Mouse (Mus musculus) frontal cortex, postnatal 36 days (tissue): ENCODE data around the gene Snrpa1.
"Not testable (repeated sequence)": the region's sequence is repeated elsewhere in the genome, so short reads cannot be mapped to it uniquely, and the experiment has no call there.

Experiments
- DNase-seq, 2 experiments: peaks; one replicate each; pipeline ENCODE4 v3.0.0; 2022; ENCODE audit warnings: low spot score in 2 of 2

The Snrpa1 gene

DNA sequence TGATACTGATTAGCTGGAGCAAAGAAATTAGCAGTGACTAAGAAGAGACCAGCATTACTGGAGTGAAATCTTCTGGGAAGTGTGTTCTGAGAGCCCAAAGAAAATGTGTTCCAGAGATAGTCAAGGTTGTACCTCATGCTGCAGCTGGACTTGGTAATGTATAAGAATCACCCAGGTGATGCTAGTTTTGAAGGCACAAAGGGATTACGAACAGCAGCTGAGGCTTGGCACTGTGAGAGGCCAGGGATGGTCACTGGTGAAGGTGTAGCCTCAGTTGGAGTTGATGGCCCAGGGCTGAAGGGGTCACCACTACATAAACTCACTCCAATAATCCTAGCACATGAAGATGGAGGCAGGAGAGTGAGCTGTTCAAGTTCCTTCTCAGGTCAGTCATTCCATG lies at the start of gene Snrpa1:
Gene Snrpa1 (plus strand): TSS at position 301 of the 400 bp plus-strand sequence.
- DNase-seq: no peak

DNA sequence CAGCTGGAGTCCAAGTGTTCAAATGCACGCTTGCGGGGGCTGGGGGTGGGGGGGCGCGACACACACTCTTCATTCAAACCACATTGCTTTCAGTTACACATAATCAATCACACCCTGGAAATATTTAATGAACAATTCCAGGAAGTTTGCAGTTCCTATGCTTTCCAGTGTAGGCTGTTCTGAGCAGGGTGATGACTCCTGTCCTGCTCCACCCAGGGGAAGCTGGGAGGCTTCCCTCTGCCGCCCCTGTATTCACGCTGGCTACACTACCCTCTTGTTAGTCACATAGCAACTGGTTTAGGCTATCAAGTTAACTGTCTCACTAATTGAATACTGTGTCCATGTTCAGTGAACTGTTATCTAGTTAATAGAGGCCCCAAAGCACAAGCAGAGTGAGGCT lies 48.3 kb upstream of the Snrpa1 start:
- DNase-seq: no peak

DNA sequence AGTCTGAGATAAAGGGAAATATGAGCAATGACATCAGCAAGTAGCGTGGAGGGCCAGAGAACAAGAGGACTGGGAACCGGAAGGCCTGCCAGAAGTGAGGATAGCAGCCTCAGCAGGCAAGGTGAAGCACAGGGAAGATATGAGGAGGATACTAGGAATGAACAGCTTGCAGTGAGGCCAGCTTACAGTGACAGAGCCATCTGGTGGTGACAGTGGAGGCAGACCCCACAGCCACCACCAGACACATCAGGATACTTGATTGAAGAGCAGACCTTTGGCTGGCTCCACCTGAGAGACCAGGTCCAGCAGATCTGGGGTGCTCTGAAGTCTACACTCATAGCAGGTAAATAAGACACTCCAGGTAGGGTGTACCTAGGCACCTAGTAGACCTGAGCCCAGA lies 31.1 kb upstream of the Snrpa1 start:
- peak; percentile 26 to 30 for DNase-seq

DNA sequence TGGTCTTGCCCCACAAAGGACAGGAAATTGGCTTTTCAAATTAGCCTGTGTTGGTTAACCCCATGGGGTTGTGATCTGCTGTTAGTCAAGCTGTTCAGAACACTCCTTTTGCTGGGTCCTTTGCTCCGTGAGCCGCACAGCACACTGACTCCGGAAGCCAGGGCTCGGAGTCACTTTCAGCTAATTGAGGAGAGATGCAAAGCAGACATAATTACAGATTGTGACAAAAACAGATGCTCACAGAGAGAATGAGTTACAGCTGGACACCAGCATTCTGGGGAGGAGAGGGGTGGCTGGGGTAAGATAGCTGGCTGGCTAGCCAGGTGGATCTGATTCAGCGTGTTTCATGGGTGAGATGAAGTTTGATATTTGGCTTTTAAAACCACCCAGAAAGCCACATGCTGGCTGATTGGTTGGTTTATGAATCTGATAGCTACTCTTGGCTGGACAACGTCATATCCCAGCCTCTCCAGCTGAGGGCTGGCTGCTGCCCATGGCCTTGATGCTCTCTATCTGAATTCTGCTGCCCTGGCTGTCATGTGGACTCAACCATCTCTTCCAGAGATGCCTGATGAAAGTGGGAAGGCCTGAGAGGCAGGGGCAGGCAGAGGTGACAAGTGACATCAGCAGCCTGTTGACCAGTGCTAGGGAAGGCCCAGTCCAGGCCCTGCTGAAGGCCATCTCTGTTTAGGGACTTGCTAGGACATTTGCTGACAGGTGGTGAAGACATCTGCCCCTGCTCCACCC lies 29.9 kb upstream of the Snrpa1 start:
- DNase-seq: no peak

DNA sequence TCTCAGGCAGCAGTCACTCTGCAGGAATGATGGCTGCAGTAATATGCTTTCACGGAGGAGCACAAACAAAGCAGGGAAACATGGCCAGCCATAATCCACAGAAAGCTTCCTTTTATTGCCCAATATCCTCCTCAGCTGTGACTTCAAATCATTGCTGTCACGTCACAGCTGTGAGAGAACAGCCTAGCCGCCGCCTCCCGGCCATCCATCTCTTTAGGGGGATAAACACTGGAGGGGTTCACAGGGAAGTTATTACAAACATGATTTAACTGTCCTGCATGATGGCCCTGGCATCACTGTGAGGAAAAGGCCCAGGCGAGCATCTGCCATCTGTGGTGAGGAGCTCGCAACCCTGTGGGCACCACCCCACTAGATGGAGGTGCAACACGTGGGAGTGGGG lies 22.0 kb upstream of the Snrpa1 start:
- DNase-seq: no peak

DNA sequence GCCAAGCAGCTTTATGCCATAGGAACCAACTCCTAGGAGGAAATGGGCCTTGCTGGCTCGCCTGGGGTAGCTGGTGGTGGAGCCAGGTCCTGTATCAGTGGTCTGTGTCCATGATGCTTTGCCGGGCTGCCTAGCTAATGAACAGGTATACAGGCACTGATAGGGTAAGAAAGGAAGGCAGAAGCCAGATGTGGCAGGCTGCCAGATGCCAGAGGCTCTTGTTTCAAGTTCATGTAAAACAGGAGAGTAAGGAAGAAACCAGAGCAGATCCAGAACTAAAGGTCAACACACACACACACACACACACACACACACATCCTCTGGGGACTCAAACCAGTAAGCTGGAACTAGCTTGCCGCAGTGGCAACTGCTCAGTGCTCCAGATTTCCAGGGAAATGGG lies 20.5 kb upstream of the Snrpa1 start:
- DNase-seq: no peak

DNA sequence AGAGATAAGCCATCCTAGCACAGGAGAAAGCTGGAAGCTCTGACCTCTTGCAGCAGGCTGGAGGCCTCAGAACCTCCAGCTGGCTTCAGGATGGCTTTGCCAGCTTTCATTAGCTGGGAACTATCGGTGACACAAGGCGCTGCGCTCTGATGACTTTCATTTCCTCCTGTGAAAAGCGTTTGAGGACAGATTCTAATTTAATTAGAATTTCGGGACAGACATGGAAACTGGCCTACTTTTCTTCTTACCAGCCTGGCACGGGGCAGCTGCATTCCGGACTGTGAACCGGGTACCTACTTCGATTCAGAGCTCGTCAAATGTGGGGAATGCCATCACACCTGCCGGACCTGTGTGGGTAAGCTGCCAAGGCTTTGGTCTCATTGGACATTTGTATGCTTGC lies 20.1 kb upstream of the Snrpa1 start:
- DNase-seq: no peak

DNA sequence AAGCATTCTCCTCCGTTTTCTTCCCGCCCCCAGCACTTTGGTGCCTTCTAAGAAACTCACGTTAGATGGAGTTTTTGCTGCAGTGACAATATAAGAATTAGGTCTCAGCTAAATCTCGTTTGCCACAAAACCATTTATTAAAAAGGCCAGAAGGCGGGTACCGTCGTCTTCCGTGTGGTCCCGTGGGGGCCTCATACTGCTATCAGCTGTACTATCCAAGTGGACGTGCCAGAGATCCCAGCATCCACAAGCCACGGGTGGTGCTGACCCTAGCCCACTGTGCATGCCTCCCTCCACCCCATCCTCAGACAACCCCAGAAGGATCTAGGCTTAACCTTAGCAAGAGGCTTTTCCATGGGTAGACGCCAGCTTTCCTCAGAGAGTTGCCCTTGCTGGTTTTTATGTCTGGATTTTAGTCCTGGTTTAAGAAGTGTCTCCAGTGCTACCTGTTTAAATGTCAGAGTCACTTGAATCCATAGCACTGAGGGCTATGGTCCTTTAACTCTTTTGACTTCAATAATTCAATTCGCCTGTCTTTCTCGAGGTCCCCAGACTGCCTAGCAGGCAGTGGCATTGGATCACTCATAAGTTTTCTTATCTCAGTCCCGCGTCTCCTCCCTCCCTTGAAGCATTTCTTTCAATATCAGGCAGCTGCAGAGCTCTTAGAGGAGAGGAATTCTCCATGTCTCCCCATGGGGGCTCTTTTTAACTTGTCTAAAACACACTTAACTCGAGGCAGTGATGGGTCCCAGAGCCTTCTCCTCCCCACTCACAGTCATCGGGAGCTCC lies 18.6 kb upstream of the Snrpa1 start:
- DNase-seq: no peak

DNA sequence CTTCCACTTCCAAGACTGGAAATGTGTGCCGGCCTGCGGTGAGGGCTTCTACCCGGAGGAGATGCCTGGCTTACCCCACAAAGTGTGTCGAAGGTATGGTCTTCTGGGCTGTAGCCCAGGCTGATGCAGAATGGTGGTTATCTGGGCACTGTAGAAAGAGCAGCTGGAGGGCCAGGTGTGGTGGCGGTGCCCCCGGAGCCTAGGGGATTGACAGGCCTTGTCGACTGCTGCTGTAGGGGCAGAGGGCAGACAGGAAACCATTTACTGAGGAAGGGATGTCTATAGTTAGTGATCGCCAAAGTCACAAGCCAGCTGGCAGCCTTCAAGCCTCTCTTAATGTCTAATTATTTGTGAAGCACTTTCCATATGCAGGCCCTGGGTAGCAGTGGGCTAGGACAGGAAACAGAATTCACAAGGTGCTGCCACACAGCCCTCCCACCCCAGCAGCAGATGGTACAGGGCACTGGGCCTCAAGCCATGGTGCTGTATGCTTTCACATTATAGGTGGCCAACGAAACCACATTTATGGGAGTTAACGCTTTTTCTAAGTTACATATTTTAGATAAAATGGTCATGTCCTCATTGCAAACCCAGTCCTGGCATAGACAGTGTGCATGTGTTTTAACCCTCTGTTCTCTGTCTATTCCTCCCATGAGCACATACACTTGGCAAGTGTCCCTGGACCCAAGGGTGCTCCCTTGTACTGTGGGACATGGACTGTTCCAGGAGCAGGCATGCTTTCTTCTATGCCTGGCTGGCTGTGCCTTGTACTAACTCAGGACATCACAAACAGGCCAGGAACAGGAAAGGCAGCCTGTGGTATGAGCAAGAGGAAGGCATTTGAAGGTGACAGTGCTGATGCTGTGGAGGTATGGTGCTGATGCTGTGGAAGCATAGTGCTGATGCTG lies 15.0 kb upstream of the Snrpa1 start, which contains the start of gene Gm45213:
Gene Gm45213 (plus strand): TSS at position 51 of the 908 bp plus-strand sequence.
- DNase-seq: no peak

DNA sequence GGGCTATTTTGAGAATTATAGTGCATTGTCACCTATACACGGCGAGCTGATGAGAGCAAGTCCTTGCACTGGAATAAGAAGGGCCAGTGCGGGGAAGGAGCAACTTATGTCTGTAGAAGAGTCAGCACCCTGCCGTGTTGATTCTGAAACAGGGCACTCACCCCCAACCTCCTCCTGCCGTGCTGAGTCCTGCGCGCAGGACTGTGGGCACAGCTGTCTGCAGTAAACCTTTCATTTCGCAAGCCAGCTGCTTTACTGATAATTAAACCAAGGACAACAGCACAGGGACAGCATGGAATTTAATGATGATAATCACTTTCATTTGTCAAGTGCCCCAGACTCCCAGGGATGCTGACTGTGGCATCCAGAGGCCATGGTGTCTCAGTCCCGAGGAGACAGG lies 14.2 kb upstream of the Snrpa1 start:
- DNase-seq: no peak

DNA sequence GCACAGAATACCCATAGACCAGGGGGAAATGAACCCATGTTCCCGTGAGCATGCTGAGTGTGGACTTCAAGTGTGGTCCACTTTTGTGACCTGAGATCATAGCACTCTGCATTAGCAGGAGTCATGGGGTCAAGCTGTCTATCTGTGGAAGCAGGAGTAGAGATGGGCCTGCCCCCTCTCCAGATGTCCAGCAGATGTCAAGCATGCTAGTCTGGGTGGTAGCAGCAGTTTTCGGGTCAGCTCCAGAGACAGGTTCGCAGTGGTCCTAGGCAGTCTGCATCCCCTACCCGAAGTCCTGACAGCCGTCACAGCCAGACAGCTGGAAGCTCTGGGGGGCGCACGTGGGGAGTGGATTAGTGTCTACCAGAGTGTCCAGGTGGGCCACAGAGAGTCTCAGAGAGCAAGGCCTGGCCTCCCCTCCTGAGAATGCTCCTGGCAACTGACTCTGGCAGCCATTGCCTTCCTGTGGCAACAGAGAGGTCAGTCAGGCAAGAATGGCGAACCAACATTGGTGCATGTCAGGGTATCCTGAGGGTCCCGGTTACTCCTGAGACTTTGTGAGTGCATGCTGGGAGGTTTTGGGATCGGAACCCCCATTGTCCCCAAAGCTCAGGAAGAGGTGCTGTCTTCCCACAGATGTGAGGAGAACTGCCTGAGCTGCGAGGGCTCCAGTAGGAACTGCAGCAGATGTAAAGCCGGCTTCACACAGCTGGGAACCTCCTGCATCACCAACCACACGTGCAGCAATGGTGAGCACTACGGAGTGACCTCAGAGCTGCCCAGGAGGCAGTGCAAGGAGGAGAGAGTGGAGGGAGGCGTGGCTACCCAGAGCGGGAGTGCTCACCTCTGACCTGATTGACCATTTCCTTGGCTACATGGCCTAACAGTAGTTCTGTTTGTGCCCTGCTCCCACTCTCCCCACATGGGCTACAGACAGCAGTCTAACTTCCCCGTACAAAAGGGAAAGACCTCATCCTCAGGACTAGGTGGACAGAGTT lies 11.6 kb upstream of the Snrpa1 start:
- no peak for DNase-seq

DNA sequence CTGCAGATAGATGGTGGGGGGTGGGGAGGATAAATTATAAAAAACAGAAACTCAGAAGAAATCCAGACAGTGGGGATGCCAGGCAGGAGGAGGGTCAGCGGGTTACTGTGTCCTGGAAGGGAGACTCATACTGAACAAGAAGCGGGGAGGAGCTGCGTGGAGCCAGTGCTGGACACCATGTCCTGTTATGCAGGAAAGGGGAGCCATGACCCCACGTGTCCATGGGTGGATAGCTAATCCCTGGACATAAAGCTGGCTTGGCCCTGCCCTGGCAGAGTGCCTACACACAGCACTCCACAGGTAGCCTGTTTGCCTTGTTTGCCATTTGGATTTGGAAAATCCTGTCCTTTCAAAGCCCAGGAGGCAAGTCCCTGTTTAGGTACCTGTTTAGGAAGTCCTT lies 10.8 kb upstream of the Snrpa1 start:
- DNase-seq: no peak

DNA sequence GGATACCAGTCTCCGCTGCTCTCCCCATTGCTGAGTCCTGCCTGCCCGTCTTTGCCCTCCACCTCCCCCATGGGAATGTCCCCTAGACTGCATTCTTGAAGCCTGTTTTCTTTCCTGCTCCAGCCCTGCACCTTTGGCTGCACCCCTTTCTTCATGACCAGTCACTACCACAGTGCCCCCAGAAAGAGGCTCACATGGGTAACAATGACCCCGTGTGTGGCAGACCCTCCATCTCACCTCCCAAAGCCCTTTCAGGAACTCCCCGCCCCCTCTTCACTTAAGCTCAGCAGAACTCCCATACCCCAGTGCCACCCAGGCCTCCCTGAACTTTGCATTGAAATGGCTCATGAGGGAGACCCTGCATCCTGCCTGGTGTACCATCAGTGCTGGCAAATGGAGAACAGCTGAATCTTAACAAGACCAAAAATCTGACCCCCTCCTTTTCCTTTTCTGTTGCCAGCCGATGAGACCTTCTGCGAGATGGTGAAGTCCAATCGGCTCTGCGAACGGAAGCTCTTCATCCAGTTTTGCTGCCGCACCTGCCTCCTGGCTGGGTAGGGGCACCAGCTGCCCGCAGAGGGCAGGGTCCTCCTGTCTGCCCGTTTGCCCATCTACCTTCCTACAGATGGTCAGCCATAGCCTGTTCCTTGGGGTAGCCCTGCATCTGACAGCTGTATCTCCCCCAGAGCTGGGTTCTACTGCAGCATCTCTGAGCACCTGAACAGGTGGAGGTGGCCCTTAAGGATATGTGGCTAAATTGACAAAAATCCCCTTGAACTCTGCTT lies 10.2 kb upstream of the Snrpa1 start:
- DNase-seq: no peak

DNA sequence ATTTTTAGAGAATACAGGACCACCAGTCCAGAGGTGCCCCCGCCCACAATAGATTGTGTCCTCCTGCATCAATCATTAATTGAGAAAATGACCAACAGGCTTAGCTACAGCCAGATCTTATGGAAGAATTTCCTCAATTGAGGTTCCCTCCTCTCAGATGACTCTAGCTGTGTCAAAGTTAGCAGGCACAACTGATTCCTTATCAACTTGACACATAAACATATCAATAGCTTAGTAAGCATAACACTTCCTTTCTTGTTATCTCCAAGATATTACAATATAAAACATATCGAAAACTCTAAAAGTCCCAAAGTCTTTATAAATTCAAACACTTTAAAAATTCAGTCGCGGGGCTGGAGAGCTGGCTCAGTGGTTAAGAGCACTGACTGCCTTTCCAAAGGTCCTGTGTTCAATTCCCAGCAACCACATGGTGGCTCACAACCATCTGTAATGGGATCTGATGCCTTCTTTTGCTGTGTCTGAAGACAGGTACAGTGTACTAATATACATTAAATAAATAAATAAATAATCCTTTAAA lies 4.8 kb upstream of the Snrpa1 start:
- no peak for DNase-seq

DNA sequence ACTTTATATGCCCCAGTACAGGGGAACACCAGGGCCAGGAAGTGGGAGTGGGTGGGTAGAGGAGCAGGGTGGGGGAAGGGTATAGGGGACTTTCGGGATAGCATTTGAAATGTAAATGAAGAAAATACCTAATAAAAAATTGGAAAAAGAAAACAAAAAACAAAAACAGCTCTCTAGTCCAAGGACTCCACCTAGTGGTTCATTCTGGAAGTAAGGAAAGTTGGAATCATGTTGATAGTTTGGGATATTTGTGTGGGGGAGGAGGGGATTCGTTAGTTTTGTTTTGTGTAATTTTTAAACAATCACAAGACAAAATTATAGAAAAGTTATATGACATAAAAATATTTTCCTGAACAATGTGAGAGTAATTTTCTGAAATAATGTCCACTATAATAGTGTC lies 3.4 kb upstream of the Snrpa1 start:
- DNase-seq: not testable (repeated sequence)

DNA sequence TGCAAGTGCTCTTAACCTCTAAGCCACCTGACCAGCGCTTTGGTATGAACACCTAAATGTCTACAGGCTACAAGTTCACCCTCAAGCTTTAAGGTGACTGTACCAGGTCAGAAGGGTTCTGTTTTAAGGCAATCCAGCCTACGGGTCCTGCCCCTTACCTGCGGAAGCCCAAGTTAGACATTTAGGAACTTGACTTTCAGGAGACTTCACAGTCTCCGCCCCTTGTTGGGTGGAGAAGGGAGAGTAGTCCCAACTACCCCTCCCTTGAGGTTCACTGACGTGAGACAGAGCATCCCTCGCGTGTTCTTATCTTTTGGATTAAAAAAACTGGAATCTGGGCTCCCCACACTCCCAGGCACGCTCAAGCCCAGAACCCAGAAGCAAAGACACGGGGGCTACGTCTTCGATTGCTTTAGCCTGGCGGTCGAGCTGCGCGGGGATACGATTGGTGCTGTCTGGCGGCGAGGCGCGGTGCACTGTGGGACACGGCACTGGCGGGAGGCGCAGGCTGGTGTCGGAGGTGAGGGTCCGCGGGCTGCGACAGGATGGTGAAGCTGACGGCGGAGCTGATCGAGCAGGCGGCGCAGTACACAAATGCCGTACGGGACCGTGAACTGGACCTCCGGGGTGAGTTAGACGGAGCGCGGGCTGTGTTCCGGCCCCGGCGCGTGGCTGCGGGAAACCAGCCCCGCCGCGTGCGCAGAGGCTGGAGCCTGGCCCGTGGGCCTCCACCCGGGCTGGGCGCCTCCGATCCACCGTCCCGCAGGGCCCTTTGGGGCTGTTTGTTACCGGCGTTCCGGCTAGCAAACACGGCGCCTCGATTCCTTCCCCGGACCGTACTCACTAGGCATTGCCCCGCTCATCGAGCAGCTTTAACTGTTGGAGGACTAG lies 1.5 kb downstream of the Snrpa1 start:
- DNase-seq: peak; percentile 87 to 91

DNA sequence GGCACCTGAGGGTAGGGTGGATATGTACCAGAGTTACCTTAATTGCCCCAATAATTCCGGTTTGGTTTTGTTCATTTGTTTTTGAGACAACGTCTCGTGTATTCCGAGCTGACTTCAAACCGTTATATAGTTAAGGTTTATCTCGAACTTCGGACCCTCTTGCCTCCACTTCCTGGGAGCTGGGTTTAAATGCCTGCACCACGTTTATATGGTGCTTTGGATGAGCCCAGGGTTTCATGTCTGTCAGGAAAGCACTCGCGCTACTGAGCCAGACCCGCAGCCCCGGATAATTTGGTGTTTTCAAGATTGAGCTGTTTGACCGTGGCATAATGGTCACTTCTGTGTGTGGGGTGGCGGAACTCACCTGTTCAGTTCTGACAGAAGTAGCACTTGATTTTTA lies 2.3 kb downstream of the Snrpa1 start:
- DNase-seq: no peak

DNA sequence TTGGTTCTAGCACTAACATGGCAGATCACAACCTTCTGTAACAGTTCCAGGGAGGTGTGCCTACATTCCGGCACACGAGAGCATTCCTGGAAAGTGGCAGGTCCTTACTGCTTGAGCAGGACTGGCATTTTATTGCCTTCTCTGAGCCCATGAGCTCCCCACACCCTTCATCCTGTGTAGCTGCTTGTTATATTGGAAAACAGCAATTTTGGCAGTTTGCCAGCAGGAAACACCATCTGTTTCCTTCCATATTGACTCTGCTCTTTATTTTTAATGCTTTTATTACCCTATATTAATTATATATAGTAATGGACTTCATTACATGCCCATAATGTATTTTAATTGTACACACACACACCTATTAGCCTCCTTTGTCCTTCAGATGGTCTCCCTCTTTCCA lies 17.6 kb downstream of the Snrpa1 start:
- no peak for DNase-seq
